Mouse (Mus musculus) adrenal gland, adult (tissue): ENCODE results near the gene Mical3.
A peak's percentile ranks its signal among the peaks of the same experiment; 100 is the strongest.
"Not testable (repeated sequence)": the region's sequence is repeated elsewhere in the genome, so short reads cannot be mapped to it uniquely, and the experiment has no call there.

Source experiments
- DNase-seq, 2 experiments: peaks; one replicate each; pipeline ENCODE4 v3.0.0; 2022 to 2023; ENCODE audit warnings: low spot score in 1 of 2; ENCODE audit not compliant: inconsistent age in 2 of 2

The Mical3 gene

GRCm38 (mm10) chr6:120911213-120912007 is 219.4 kb downstream of the Mical3 start:
- no peak for DNase-seq

GRCm38 (mm10) chr6:120909501-120909900 is 221.3 kb downstream of the Mical3 start:
- DNase-seq, result no peak

GRCm38 (mm10) chr6:120907876-120908597 is 222.8 kb downstream of the Mical3 start:
- not testable (repeated sequence) for DNase-seq

GRCm38 (mm10) chr6:120906521-120906920 is 224.3 kb downstream of the Mical3 start:
- DNase-seq, result no peak

GRCm38 (mm10) chr6:120905111-120905510 is 225.7 kb downstream of the Mical3 start:
- DNase-seq, result no peak

GRCm38 (mm10) chr6:120903961-120904360 is 226.8 kb downstream of the Mical3 start:
- DNase-seq, result no peak

- peak; percentile 47 to 82 for DNase-seq
Measured at GRCm38 (mm10) chr6:120903450-120903912, 227.3 kb downstream of the Mical3 start.

GRCm38 (mm10) chr6:120901776-120902645 is 228.8 kb downstream of the Mical3 start:
- DNase-seq, result no peak

GRCm38 (mm10) chr6:120898188-120898833 is 232.5 kb downstream of the Mical3 start:
- peak; percentile 38 to 77 for DNase-seq

- peak in 1 of 2 experiments; percentile 69 for DNase-seq
Measured at GRCm38 (mm10) chr6:120894524-120894923, 236.3 kb downstream of the Mical3 start.

- peak in 1 of 2 experiments; percentile 25 for DNase-seq
Measured at GRCm38 (mm10) chr6:120894089-120894488, 236.7 kb downstream of the Mical3 start.

GRCm38 (mm10) chr6:120886696-120887095 is 244.1 kb downstream of the Mical3 start:
- DNase-seq, result no peak

GRCm38 (mm10) chr6:120884436-120884835 is 246.4 kb downstream of the Mical3 start:
- no peak for DNase-seq
